Mouse (Mus musculus) E14TG2a.4 (cell line): ENCODE data around the gene Ssu2.

ENCODE experiments used
- H3K27me3 ChIP-seq: 2 replicates; pipeline ENCODE4 v1.6.1; 2014; ENCODE audit warnings: low read length, control low read depth; ENCODE audit not compliant: insufficient read depth
- H3K36me3 ChIP-seq: 2 replicates; pipeline ENCODE4 v1.6.1; 2014; ENCODE audit warnings: low read length, control low read depth; ENCODE audit not compliant: insufficient read depth
- H3K4me1 ChIP-seq: replicated peaks from 2 replicates; pipeline ENCODE4 v1.6.1; 2014; ENCODE audit warnings: low read depth, low read length, control low read depth
- H3K4me3 ChIP-seq: replicated peaks from 2 replicates; pipeline ENCODE4 v1.5.1; 2014; ENCODE audit warnings: mild to moderate bottlenecking, low read length
- H3K9me3 ChIP-seq: 2 replicates; pipeline ENCODE4 v1.6.1; 2014; ENCODE audit warnings: low read length, control low read depth
- CTCF ChIP-seq: conservative IDR thresholded peaks from 2 replicates; pipeline ENCODE4 v1.5.1; 2014; ENCODE audit warnings: low read length
- NANOG ChIP-seq: IDR thresholded peaks from 2 replicates; pipeline ENCODE4 v1.6.1; 2014; ENCODE audit warnings: borderline replicate concordance, low read length, mixed read lengths
- POU5F1 ChIP-seq: IDR thresholded peaks from 2 replicates; pipeline ENCODE4 v1.6.1; 2014; ENCODE audit warnings: low read length, borderline replicate concordance

Gene Ssu2

GRCm38 (mm10) chr6:112396352-112396751 lies 8.5 kb upstream of the Ssu2 start:
- H3K9me3 ChIP-seq, result no peaks in the 10 kb centered on the region
- no peaks in the 10 kb centered on the region for H3K36me3 ChIP-seq
- H3K27me3 ChIP-seq, result no peaks in the 10 kb centered on the region
- no peak for TF ChIP-seq POU5F1
- no peak for TF ChIP-seq NANOG
- no peak for TF ChIP-seq CTCF
- H3K4me3 ChIP-seq, result no peak overlapping the region
- H3K4me1 ChIP-seq, result no peaks in the 10 kb centered on the region

- Histone ChIP-seq H3K9me3 (no peaks in the 10 kb centered on the region), H3K36me3 (no peaks in the 10 kb centered on the region), H3K27me3 (0 out of 2 replicates have a peak, but pooled peaks cover 3% of the 10 kb centered on the region), H3K4me1 (peaks cover 27% of the 10 kb centered on the region), H3K4me3 (no peak overlapping the region)
- TF ChIP-seq CTCF (no peak), POU5F1 (no peak), NANOG (no peak)
Measured at GRCm38 (mm10) chr6:112388385-112388784, 562 bp upstream of the Ssu2 start.

- TF ChIP-seq NANOG, result no peak
- no peak for TF ChIP-seq CTCF
- TF ChIP-seq POU5F1, result no peak
Measured at GRCm38 (mm10) chr6:112386260-112386659, 1.6 kb downstream of the Ssu2 start.

GRCm38 (mm10) chr6:112382990-112383685 lies 4.7 kb downstream of the Ssu2 start:
- H3K36me3 ChIP-seq, result no peaks in the 10 kb centered on the region
- no peak overlapping the region for H3K4me3 ChIP-seq
- H3K4me1 ChIP-seq, result peaks cover 30% of the 10 kb centered on the region
- TF ChIP-seq POU5F1, result no peak
- TF ChIP-seq NANOG, result no peak
- TF ChIP-seq CTCF, result no peak
- peaks cover 13% of the 10 kb centered on the region; the same call in 1 of the 2 replicates for H3K27me3 ChIP-seq
- H3K9me3 ChIP-seq, result no peaks in the 10 kb centered on the region

More at GRCm38 (mm10) chr6:112386260-112386659, 1.6 kb downstream of the Ssu2 start:
- H3K9me3 ChIP-seq, result no peaks in the 10 kb centered on the region
- H3K4me3 ChIP-seq, result no peak overlapping the region
- 0 out of 2 replicates have a peak, but pooled peaks cover 3% of the 10 kb centered on the region for H3K27me3 ChIP-seq
- no peaks in the 10 kb centered on the region for H3K36me3 ChIP-seq
- peaks cover 27% of the 10 kb centered on the region for H3K4me1 ChIP-seq

GRCm38 (mm10) chr6:112379054-112379453 lies 8.8 kb downstream of the Ssu2 start:
- Histone ChIP-seq H3K27me3 (peaks cover 14% of the 10 kb centered on the region), H3K36me3 (no peaks in the 10 kb centered on the region), H3K4me3 (no peak overlapping the region), H3K9me3 (no peaks in the 10 kb centered on the region), H3K4me1 (peaks cover 22% of the 10 kb centered on the region)
- no peak for TF ChIP-seq POU5F1
- TF ChIP-seq CTCF, result no peak
- TF ChIP-seq NANOG, result no peak

- no peaks in the 10 kb centered on the region for H3K9me3 ChIP-seq
- H3K36me3 ChIP-seq, result no peaks in the 10 kb centered on the region
- peaks cover 21% of the 10 kb centered on the region for H3K4me1 ChIP-seq
- H3K4me3 ChIP-seq, result no peak overlapping the region
- H3K27me3 ChIP-seq, result peaks cover 11% of the 10 kb centered on the region
- TF ChIP-seq CTCF (no peak), NANOG (no peak), POU5F1 (no peak)
Measured at GRCm38 (mm10) chr6:112375661-112376392, 12.0 kb downstream of the Ssu2 start.

- Histone ChIP-seq H3K9me3 (no peaks in the 10 kb centered on the region), H3K27me3 (peaks cover 8% of the 10 kb centered on the region), H3K36me3 (no peaks in the 10 kb centered on the region), H3K4me1 (peaks cover 19% of the 10 kb centered on the region), H3K4me3 (no peak overlapping the region)
- peak; percentile 84 for TF ChIP-seq CTCF
- TF ChIP-seq POU5F1, result no peak
Measured at GRCm38 (mm10) chr6:112373886-112374585, 13.8 kb downstream of the Ssu2 start.

GRCm38 (mm10) chr6:112365294-112365693 lies 22.5 kb downstream of the Ssu2 start:
- H3K27me3 ChIP-seq, result peaks cover 4% of the 10 kb centered on the region
- H3K9me3 ChIP-seq, result no peaks in the 10 kb centered on the region
- H3K4me3 ChIP-seq, result peak overlapping the region; percentile 60
- H3K36me3 ChIP-seq, result no peaks in the 10 kb centered on the region
- TF ChIP-seq POU5F1, result no peak
- TF ChIP-seq CTCF, result no peak
- TF ChIP-seq NANOG, result no peak
- peaks cover 12% of the 10 kb centered on the region; the same call in 1 of the 2 replicates for H3K4me1 ChIP-seq
